Mouse (Mus musculus) urinary bladder, adult 18-20 months (tissue): ENCODE results near the gene Vmn2r42.
"Not testable (repeated sequence)": the region's sequence is repeated elsewhere in the genome, so short reads cannot be mapped to it uniquely, and the experiment has no call there.

Experiments
- DNase-seq, 2 experiments: peaks; one replicate each; pipeline ENCODE4 v3.0.0; 2022; ENCODE audit warnings: low spot score in 2 of 2, mixed read lengths in 2 of 2

Gene Vmn2r42

DNA sequence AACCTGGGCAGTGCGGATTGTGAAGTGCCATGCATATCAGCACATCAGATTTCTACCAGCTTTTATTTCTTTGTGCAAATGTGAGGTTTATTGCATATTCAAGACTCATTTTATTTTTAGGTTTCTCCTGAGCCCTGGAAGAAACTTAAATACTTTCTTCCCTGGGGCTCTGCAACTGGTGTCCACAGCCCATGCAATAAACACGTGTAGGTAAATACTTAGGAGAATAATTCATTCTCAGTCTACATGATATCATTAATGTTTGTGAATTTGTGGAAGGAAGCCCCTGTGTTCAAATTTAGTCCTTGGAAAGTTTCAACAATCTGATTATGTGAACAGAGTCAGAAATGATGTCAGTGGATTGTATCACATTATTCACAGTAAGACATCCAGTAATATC, at the start of gene Vmn2r42:
Gene Vmn2r42, minus strand, starts transcription at position 101 of the 400 bp plus-strand sequence.
- not testable (repeated sequence) for DNase-seq

- not testable (repeated sequence) for DNase-seq
Observed at GRCm38 (mm10) chr7:8161554-8161953, 38.6 kb downstream of the Vmn2r42 start, which contains the start of gene Vmn2r41. Gene Vmn2r41, minus strand, starts transcription at chr7:8161654.
